Mouse (Mus musculus): Measurements from ENCODE around the gene Zfp61. TPM values are rescaled to one million over a fixed set of nuclear protein-coding genes. Genes with fewer than 3 reads are reported as not detected.

The Zfp61 gene
- polyA plus RNA-seq, 1 experiment from 2014 or later, result 63.5 TPM

Small RNA genes lying within 50 kb of the gene (microRNA-seq; reads per million reads assigned to microRNA genes)
- not detected for gene Gm27592

Other genes starting within 250 kb of the Zfp61 start
- not detected in 2 replicates for gene Vmn1r183, start 248.0 kb downstream of the Zfp61 start, polyA plus RNA-seq (2015; fragmentation: Nextera tagmentation; extraction: Ambion mirVana)
- gene Zfp180, start 219.3 kb downstream of the Zfp61 start, polyA plus RNA-seq (2015; fragmentation: Nextera tagmentation; extraction: Ambion mirVana), result 23.0 and 25.2 TPM in 2 replicates
- 9.1 and 9.9 TPM in 2 replicates for gene Zfp112, start 188.9 kb downstream of the Zfp61 start, polyA plus RNA-seq (2015; fragmentation: Nextera tagmentation; extraction: Ambion mirVana)
- 21.3 and 22.0 TPM in 2 replicates for gene Zfp235, start 167.1 kb downstream of the Zfp61 start, polyA plus RNA-seq (2015; fragmentation: Nextera tagmentation; extraction: Ambion mirVana)
- gene Zfp114, start 126.2 kb downstream of the Zfp61 start, polyA plus RNA-seq (2015; fragmentation: Nextera tagmentation; extraction: Ambion mirVana), result 5.6 and 7.1 TPM in 2 replicates
- gene Zfp111, start 89.8 kb downstream of the Zfp61 start, polyA plus RNA-seq (2015; fragmentation: Nextera tagmentation; extraction: Ambion mirVana), result 10.5 and 11.3 TPM in 2 replicates
- gene Zfp109, start 63.7 kb downstream of the Zfp61 start, polyA plus RNA-seq (2015; fragmentation: Nextera tagmentation; extraction: Ambion mirVana), result 6.1 and 6.9 TPM in 2 replicates
- gene Zfp108, start 46.4 kb downstream of the Zfp61 start, polyA plus RNA-seq (2015; fragmentation: Nextera tagmentation; extraction: Ambion mirVana), result 5.4 and 5.5 TPM in 2 replicates
- gene Zfp93, start 30.8 kb downstream of the Zfp61 start, polyA plus RNA-seq (2015; fragmentation: Nextera tagmentation; extraction: Ambion mirVana), result 8.9 and 9.8 TPM in 2 replicates
- 15.0 and 16.0 TPM in 2 replicates for gene Zfp94, start 15.4 kb upstream of the Zfp61 start, polyA plus RNA-seq (2015; fragmentation: Nextera tagmentation; extraction: Ambion mirVana)
- gene Tescl, start 32.7 kb upstream of the Zfp61 start, polyA plus RNA-seq (2015; fragmentation: Nextera tagmentation; extraction: Ambion mirVana), result not detected in 2 replicates
- gene Lypd5, start 48.0 kb upstream of the Zfp61 start, polyA plus RNA-seq (2015; fragmentation: Nextera tagmentation; extraction: Ambion mirVana), result not detected in 2 replicates
- gene Kcnn4, start 69.0 kb upstream of the Zfp61 start, polyA plus RNA-seq (2015; fragmentation: Nextera tagmentation; extraction: Ambion mirVana), result 1.4 and 2.4 TPM in 2 replicates
- 24.5 and 25.1 TPM in 2 replicates for gene Smg9, start 98.4 kb upstream of the Zfp61 start, polyA plus RNA-seq (2015; fragmentation: Nextera tagmentation; extraction: Ambion mirVana)
- gene Irgc1, start 151.1 kb upstream of the Zfp61 start, polyA plus RNA-seq (2015; fragmentation: Nextera tagmentation; extraction: Ambion mirVana), result not detected in 2 replicates
- 3.3 and 3.5 TPM in 2 replicates for gene Plaur, start 161.3 kb upstream of the Zfp61 start, polyA plus RNA-seq (2015; fragmentation: Nextera tagmentation; extraction: Ambion mirVana)
- 6.3 and 6.5 TPM in 2 replicates for gene Cadm4, start 180.8 kb upstream of the Zfp61 start, polyA plus RNA-seq (2015; fragmentation: Nextera tagmentation; extraction: Ambion mirVana)
- gene Zfp428, start 205.8 kb upstream of the Zfp61 start, polyA plus RNA-seq (2015; fragmentation: Nextera tagmentation; extraction: Ambion mirVana), result 64.2 and 68.3 TPM in 2 replicates
- 0.42 and 0.66 TPM in 2 replicates for gene AC161166.1, start 211.2 kb upstream of the Zfp61 start, polyA plus RNA-seq (2015; fragmentation: Nextera tagmentation; extraction: Ambion mirVana)
- gene Irgq, start 229.5 kb upstream of the Zfp61 start, polyA plus RNA-seq (2015; fragmentation: Nextera tagmentation; extraction: Ambion mirVana), result 6.8 and 8.1 TPM in 2 replicates
- not detected in 2 replicates for gene Pinlyp, start 244.9 kb upstream of the Zfp61 start, polyA plus RNA-seq (2015; fragmentation: Nextera tagmentation; extraction: Ambion mirVana)
- 125 and 131 TPM in 2 replicates for gene Xrcc1, start 245.1 kb upstream of the Zfp61 start, polyA plus RNA-seq (2015; fragmentation: Nextera tagmentation; extraction: Ambion mirVana)